Mouse (Mus musculus) heart, postnatal 0 days (tissue): Measurements from ENCODE around the gene Bfsp2. TPM values are rescaled to one million over a fixed set of nuclear protein-coding genes. Genes with fewer than 3 reads are reported as not detected.
"Not testable (repeated sequence)": the region's sequence is repeated elsewhere in the genome, so short reads cannot be mapped to it uniquely, and the experiment has no call there.

ENCODE experiments used
- ATAC-seq: fragments of 200-750 bp; cut with Nextera tagmentation; 2 replicates; pipeline ENCODE4 v1.8.0; 2017; ENCODE audit warnings: low read depth, moderate number of reproducible peaks, moderate library complexity; ENCODE audit not compliant: insufficient read depth
- DNase-seq: peaks from one replicate; pipeline ENCODE4 v3.0.0-alpha.2; 2016; ENCODE audit warnings: low spot score
- H3K27ac ChIP-seq: fragments of 300-500 bp; sonication (generic); 2 replicates; pipeline ENCODE4 v1.5.1; 2014; ENCODE audit warnings: low read depth, mild to moderate bottlenecking
- H3K27me3 ChIP-seq: fragments of 300-500 bp; sonication (generic); 2 replicates; pipeline ENCODE4 v1.6.1; 2014; ENCODE audit warnings: low read length, mixed read lengths; ENCODE audit not compliant: control insufficient read depth, insufficient read depth
- H3K36me3 ChIP-seq: fragments of 300-500 bp; sonication (generic); replicated peaks from 2 replicates; pipeline ENCODE4 v1.6.1; 2014; ENCODE audit warnings: low read length, mixed read lengths; ENCODE audit not compliant: control insufficient read depth, insufficient read depth
- H3K4me1 ChIP-seq: fragments of 300-500 bp; sonication (generic); 2 replicates; pipeline ENCODE4 v1.6.1; 2014; ENCODE audit warnings: antibody characterized with exemption; ENCODE audit not compliant: control insufficient read depth, insufficient read depth
- H3K4me2 ChIP-seq: fragments of 300-500 bp; sonication (generic); 2 replicates; pipeline ENCODE4 v1.6.1; 2014; ENCODE audit warnings: low read depth, mild to moderate bottlenecking, low read length, moderate library complexity
- H3K4me3 ChIP-seq: fragments of 300-500 bp; sonication (generic); 2 replicates; pipeline ENCODE4 v1.5.1; 2014; ENCODE audit warnings: low read depth, low read length
- H3K9ac ChIP-seq: fragments of 300-500 bp; sonication (generic); replicated peaks from 2 replicates; pipeline ENCODE4 v1.6.1; 2014; ENCODE audit warnings: low read depth, low read length, mixed read lengths
- H3K9me3 ChIP-seq: fragments of 300-500 bp; sonication (generic); replicated peaks from 2 replicates; pipeline ENCODE4 v1.6.1; 2016; ENCODE audit warnings: low read length; ENCODE audit not compliant: control insufficient read depth
- CTCF ChIP-seq: IDR thresholded peaks from 2 replicates; pipeline ENCODE4 v1.5.1; 2016; ENCODE audit warnings: antibody characterized with exemption, control low read depth, low read depth
- EP300 ChIP-seq: IDR thresholded peaks from 2 replicates; pipeline ENCODE4 v1.6.1; 2016; ENCODE audit warnings: antibody characterized with exemption, low read depth
- WGBS: fragments of 180-500 bp; shearing (Covaris S2); extraction: QIAGEN DNeasy Blood & Tissue Kit; methylation state at CpG from one replicate; pipeline ENCODE4 v1.1.7; 2014; 5-methylcytosine and 5-hydroxymethylcytosine counted together
- polyA plus RNA-seq: library from polyadenylated mRNA; unstranded; fragments of >200 nt; fragmentation: Nextera tagmentation; extraction: Ambion mirVana; gene quantifications from 2 replicates; pipeline ENCODE4 v1.2.1, GENCODE M21; 2015
- total RNA-seq: library from RNA; depleted of rRNA; stranded (reverse); fragments of >200 nt; gene quantifications from 2 replicates; pipeline ENCODE4 v1.2.3, GENCODE M21; 2014; ENCODE audit warnings: low replicate concordance

Gene Bfsp2
- total and polyA plus RNA-seq, 2 experiments from 2014 or later: 2.3 TPM; not detected in 1

GRCm38 (mm10) chr9:103422847-103423246 is 57.4 kb downstream of the Bfsp2 start:
- Histone ChIP-seq H3K4me1 (no peaks in the 10 kb centered on the region), H3K9ac (no peak overlapping the region), H3K9me3 (no peaks in the 10 kb centered on the region), H3K27ac (no peak overlapping the region; the same call in 1 of the 2 replicates), H3K4me2 (peak overlapping the region; percentile 16; the same call in 1 of the 2 replicates), H3K36me3 (no peaks in the 10 kb centered on the region), H3K4me3 (no peak overlapping the region; the same call in 1 of the 2 replicates), H3K27me3 (no peaks in the 10 kb centered on the region)
- WGBS: 53% methylated on average over 18 of the region's 18 CpGs
- no peak for ATAC-seq
- DNase-seq: no peak
- TF ChIP-seq EP300 (no peak), CTCF (no peak)

- WGBS: 66% methylated on average over 3 of the region's 3 CpGs
- TF ChIP-seq CTCF (no peak), EP300 (no peak)
- Histone ChIP-seq H3K27me3 (no peaks in the 10 kb centered on the region), H3K9me3 (no peaks in the 10 kb centered on the region), H3K27ac (no peak overlapping the region), H3K4me1 (no peaks in the 10 kb centered on the region), H3K4me2 (no peak overlapping the region), H3K4me3 (no peak overlapping the region), H3K9ac (no peak overlapping the region), H3K36me3 (no peaks in the 10 kb centered on the region)
- no peak for ATAC-seq
- no peak for DNase-seq
Measured at GRCm38 (mm10) chr9:103420844-103421243, 59.4 kb downstream of the Bfsp2 start.

DNA sequence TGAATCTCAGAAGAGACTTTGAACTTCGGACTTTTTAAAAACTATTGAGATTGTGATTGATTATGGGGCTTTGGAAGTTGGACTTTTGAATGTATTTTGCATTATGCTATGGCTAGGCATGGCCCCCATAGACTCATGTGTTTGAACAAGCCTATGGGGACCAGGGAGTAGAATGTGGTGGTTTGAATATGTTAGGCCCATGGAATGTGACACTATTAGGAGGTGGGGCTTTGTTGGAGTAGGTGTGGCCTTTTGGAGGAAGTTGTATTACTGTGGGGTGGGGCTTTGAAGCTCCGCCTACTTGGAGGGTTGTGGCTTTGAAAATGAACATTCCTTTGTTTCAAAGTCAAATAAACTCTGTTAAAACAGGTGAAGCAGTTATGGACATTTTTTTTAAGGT is 61.4 kb downstream of the Bfsp2 start:
- Histone ChIP-seq H3K27ac (no peak overlapping the region), H3K4me2 (no peak overlapping the region), H3K36me3 (no peaks in the 10 kb centered on the region), H3K4me1 (no peaks in the 10 kb centered on the region), H3K9ac (no peak overlapping the region), H3K27me3 (no peaks in the 10 kb centered on the region), H3K9me3 (no peaks in the 10 kb centered on the region), H3K4me3 (no peak overlapping the region)
- no peak for DNase-seq
- TF ChIP-seq CTCF (no peak), EP300 (no peak)
- ATAC-seq: no peak
- WGBS: 85% methylated on average over 2 of the region's 2 CpGs

GRCm38 (mm10) chr9:103418267-103418666 is 62.0 kb downstream of the Bfsp2 start:
- H3K4me1 ChIP-seq, H3K4me3 ChIP-seq, H3K27me3 ChIP-seq, ATAC-seq, H3K4me2 ChIP-seq, H3K9me3 ChIP-seq, H3K9ac ChIP-seq, DNase-seq, H3K27ac ChIP-seq, H3K36me3 ChIP-seq: not testable (repeated sequence)
- 48% methylated on average over 1 of the region's 1 CpGs for WGBS

DNA sequence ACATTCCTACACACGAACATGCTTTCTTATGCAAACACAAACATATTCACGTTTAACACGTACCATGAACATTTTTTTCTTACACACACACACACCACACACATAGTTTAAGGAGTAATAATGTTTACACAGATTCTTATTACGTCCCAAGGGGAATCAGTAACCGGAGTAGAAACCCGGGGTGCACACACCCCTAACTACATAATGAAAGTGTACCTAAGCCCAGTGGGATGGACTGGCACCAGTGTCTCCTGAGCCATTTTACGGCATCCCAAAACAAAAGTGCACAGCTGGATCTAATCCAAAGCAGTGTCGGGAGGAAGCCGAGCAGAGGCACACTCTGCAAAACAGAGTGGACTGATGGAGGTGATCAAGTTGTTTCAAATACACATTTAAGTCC is 66.8 kb downstream of the Bfsp2 start:
- Histone ChIP-seq H3K27ac (no peak overlapping the region), H3K27me3 (no peaks in the 10 kb centered on the region), H3K4me2 (no peak overlapping the region), H3K36me3 (no peaks in the 10 kb centered on the region), H3K9ac (no peak overlapping the region), H3K4me1 (no peaks in the 10 kb centered on the region), H3K9me3 (no peaks in the 10 kb centered on the region), H3K4me3 (no peak overlapping the region)
- ATAC-seq: no peak
- WGBS: 66% methylated on average over 9 of the region's 9 CpGs
- TF ChIP-seq CTCF (no peak), EP300 (no peak)
- DNase-seq: no peak

- ATAC-seq: no peak
- WGBS: 74% methylated on average over 2 of the region's 2 CpGs
- H3K27ac ChIP-seq: no peak overlapping the region
- H3K4me1 ChIP-seq: no peaks in the 10 kb centered on the region
- no peak overlapping the region for H3K4me3 ChIP-seq
- H3K36me3 ChIP-seq: no peaks in the 10 kb centered on the region
- no peak overlapping the region for H3K4me2 ChIP-seq
- no peaks in the 10 kb centered on the region for H3K27me3 ChIP-seq
- no peak overlapping the region for H3K9ac ChIP-seq
- H3K9me3 ChIP-seq: no peaks in the 10 kb centered on the region
- no peak for DNase-seq
- TF ChIP-seq CTCF: no peak
- no peak for TF ChIP-seq EP300
Measured at GRCm38 (mm10) chr9:103409119-103409518, 71.1 kb downstream of the Bfsp2 start.
